Mouse (Mus musculus) lung, embryonic 14.5 days (tissue): Measurements from ENCODE around the gene N4bp2l2. TPM values are rescaled to one million over a fixed set of nuclear protein-coding genes. Genes with fewer than 3 reads are reported as not detected.

Experiments
- ATAC-seq: fragments of 200-750 bp; cut with Nextera tagmentation; 2 replicates; pipeline ENCODE4 v1.8.0; 2017; ENCODE audit warnings: mild to moderate bottlenecking, moderate TSS enrichment, moderate library complexity; ENCODE audit not compliant: insufficient read depth
- DNase-seq: peaks from one replicate; pipeline ENCODE4 v3.0.0-alpha.2; 2015
- H3K27ac ChIP-seq: fragments of 300-500 bp; sonication (generic); 2 replicates; pipeline ENCODE4 v1.5.1; 2014; ENCODE audit warnings: low read depth, mild to moderate bottlenecking, moderate library complexity
- H3K27me3 ChIP-seq: fragments of 300-500 bp; sonication (generic); 2 replicates; pipeline ENCODE4 v1.6.1; 2014; ENCODE audit warnings: low read length, control low read depth; ENCODE audit not compliant: insufficient read depth
- H3K36me3 ChIP-seq: fragments of 300-500 bp; sonication (generic); 2 replicates; pipeline ENCODE4 v1.6.1; 2014; ENCODE audit warnings: control low read depth; ENCODE audit not compliant: insufficient read depth
- H3K4me1 ChIP-seq: fragments of 300-500 bp; sonication (generic); 2 replicates; pipeline ENCODE4 v1.6.1; 2014; ENCODE audit warnings: antibody characterized with exemption, control low read depth; ENCODE audit not compliant: insufficient read depth
- H3K4me2 ChIP-seq: fragments of 300-500 bp; sonication (generic); 2 replicates; pipeline ENCODE4 v1.6.1; 2014; ENCODE audit warnings: mild to moderate bottlenecking
- H3K4me3 ChIP-seq: fragments of 300-500 bp; sonication (generic); 2 replicates; pipeline ENCODE4 v1.5.1; 2014; ENCODE audit warnings: low read depth, low read length
- H3K9ac ChIP-seq: fragments of 300-500 bp; sonication (generic); 2 replicates; pipeline ENCODE4 v1.6.1; 2014
- H3K9me3 ChIP-seq: fragments of 300-500 bp; sonication (generic); 2 replicates; pipeline ENCODE4 v1.6.1; 2016; ENCODE audit warnings: low read depth, low read length, control low read depth
- CTCF ChIP-seq: IDR thresholded peaks from 2 replicates; pipeline ENCODE4 v1.5.1; 2016; ENCODE audit warnings: antibody characterized with exemption, low read depth
- WGBS: fragments of 180-500 bp; shearing (Covaris S2); extraction: QIAGEN DNeasy Blood & Tissue Kit; methylation state at CpG from one replicate; pipeline ENCODE4 v1.1.7; 2014; 5-methylcytosine and 5-hydroxymethylcytosine counted together
- polyA plus RNA-seq: library from polyadenylated mRNA; unstranded; fragments of >200 nt; fragmentation: Nextera tagmentation; extraction: Ambion mirVana; gene quantifications from 2 replicates; pipeline ENCODE4 v1.2.1, GENCODE M21; 2014

The N4bp2l2 gene
- polyA plus RNA-seq, 1 experiment from 2014 or later: 40.1 TPM

- ATAC-seq (no peak), DNase-seq (no peak)
- Histone ChIP-seq H3K9ac (no peak overlapping the region), H3K4me3 (no peak overlapping the region), H3K4me2 (no peak overlapping the region), H3K36me3 (peaks cover 58% of the 10 kb centered on the region), H3K27ac (no peak overlapping the region), H3K27me3 (no peaks in the 10 kb centered on the region), H3K9me3 (no peaks in the 10 kb centered on the region), H3K4me1 (no peaks in the 10 kb centered on the region)
- no peak for TF ChIP-seq CTCF
These were observed 104.6 kb downstream of the N4bp2l2 start for GRCm38 (mm10) chr5:150561376-150561775.

- Histone ChIP-seq H3K27me3 (no peaks in the 10 kb centered on the region), H3K9me3 (no peaks in the 10 kb centered on the region), H3K4me2 (no peak overlapping the region), H3K36me3 (peaks cover 54% of the 10 kb centered on the region), H3K27ac (no peak overlapping the region), H3K4me3 (no peak overlapping the region), H3K9ac (no peak overlapping the region), H3K4me1 (no peaks in the 10 kb centered on the region)
- DNase-seq (no peak), ATAC-seq (no peak)
- WGBS: 92% methylated on average over 5 of the region's 5 CpGs
- TF ChIP-seq CTCF: no peak
These were observed 105.1 kb downstream of the N4bp2l2 start for GRCm38 (mm10) chr5:150560851-150561250.

- Histone ChIP-seq H3K4me3 (no peak overlapping the region), H3K9ac (no peak overlapping the region), H3K9me3 (no peaks in the 10 kb centered on the region), H3K4me1 (no peaks in the 10 kb centered on the region), H3K36me3 (peaks cover 60% of the 10 kb centered on the region), H3K27me3 (no peaks in the 10 kb centered on the region), H3K4me2 (no peak overlapping the region), H3K27ac (no peak overlapping the region)
- DNase-seq (no peak), ATAC-seq (no peak)
- 94% methylated on average over 6 of the region's 6 CpGs for WGBS
- no peak for TF ChIP-seq CTCF
These were observed 106.4 kb downstream of the N4bp2l2 start for GRCm38 (mm10) chr5:150559519-150560103.

Other genes starting within 250 kb of the N4bp2l2 start
- not detected in 2 replicates for gene Zar1l, start 148.0 kb downstream of the N4bp2l2 start, polyA plus RNA-seq
- gene Brca2, start 143.6 kb downstream of the N4bp2l2 start, polyA plus RNA-seq: 32.0 and 34.1 TPM in 2 replicates
- 4.5 TPM in 2 replicates for gene N4bp2l1, start 69.0 kb downstream of the N4bp2l2 start, polyA plus RNA-seq
- gene Pds5b, start 7.6 kb upstream of the N4bp2l2 start, polyA plus RNA-seq: 44.3 and 47.9 TPM in 2 replicates